Mouse (Mus musculus) stomach, postnatal 0 days (tissue): ENCODE data around the gene Nol9.
A peak's percentile ranks its signal among the peaks of the same experiment; 100 is the strongest.

Experiments used
- CTCF ChIP-seq: IDR thresholded peaks from 2 replicates; pipeline ENCODE4 v1.5.1; 2016; ENCODE audit warnings: antibody characterized with exemption, low read depth, mild to moderate bottlenecking, moderate library complexity
- EP300 ChIP-seq: optimal IDR thresholded peaks from 2 replicates; pipeline ENCODE3; 2016; ENCODE audit warnings: antibody characterized with exemption

DNA sequence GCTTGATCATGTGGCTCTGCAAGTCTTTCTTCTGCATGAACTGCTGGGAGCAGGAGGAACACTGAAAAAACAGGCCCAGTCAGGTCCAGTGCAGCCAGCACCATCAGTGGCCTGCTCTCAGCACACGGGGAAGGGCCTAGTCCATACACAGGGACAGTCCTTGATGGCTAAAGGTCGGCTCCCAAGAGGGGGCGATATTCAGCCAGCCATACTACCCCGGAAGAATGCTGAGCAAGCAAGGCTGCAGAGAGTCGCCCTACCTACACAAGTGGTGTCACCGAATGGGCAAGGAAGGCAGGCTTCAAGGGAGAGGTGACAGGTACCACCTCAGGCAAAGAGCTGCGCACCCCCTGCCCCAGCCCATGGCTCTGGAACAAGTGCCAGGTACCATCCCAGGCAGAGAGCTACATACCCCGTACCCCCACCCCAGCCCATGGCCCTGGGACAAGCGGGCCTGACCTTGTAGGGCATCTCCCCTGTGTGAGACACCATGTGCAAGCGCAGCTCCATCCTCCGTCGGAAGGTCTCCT, 17.5 kb upstream of the Nol9 start:
- TF ChIP-seq EP300 (no peak), CTCF (peak; percentile 22; the same call in 1 of the 2 replicates)
